Mouse (Mus musculus) kidney, embryonic 15.5 days (tissue): ENCODE measurements around the gene Ptk6. TPM values are rescaled to one million over a fixed set of nuclear protein-coding genes. Genes with fewer than 3 reads are reported as not detected.

Experiments
- ATAC-seq: fragments of 200-750 bp; cut with Nextera tagmentation; replicated peaks from 2 replicates; pipeline ENCODE4 v1.8.0; 2017; ENCODE audit warnings: moderate TSS enrichment; ENCODE audit not compliant: low FRiP score
- H3K27ac ChIP-seq: fragments of 300-500 bp; sonication (generic); 2 replicates; pipeline ENCODE4 v1.5.1; 2015; ENCODE audit warnings: mild to moderate bottlenecking, inconsistent platforms
- H3K27me3 ChIP-seq: fragments of 300-500 bp; sonication (generic); 2 replicates; pipeline ENCODE4 v1.6.1; 2015; ENCODE audit warnings: inconsistent platforms
- H3K36me3 ChIP-seq: fragments of 300-500 bp; sonication (generic); 2 replicates; pipeline ENCODE4 v1.6.1; 2015; ENCODE audit warnings: inconsistent platforms
- H3K4me1 ChIP-seq: fragments of 300-500 bp; sonication (generic); 2 replicates; pipeline ENCODE4 v1.6.1; 2015; ENCODE audit warnings: inconsistent platforms
- H3K4me2 ChIP-seq: fragments of 300-500 bp; sonication (generic); 2 replicates; pipeline ENCODE4 v1.6.1; 2015; ENCODE audit warnings: moderate library complexity, mild to moderate bottlenecking, inconsistent platforms
- H3K4me3 ChIP-seq: fragments of 300-500 bp; sonication (generic); replicated peaks from 2 replicates; pipeline ENCODE4 v1.5.1; 2015; ENCODE audit warnings: mild to moderate bottlenecking, inconsistent platforms
- H3K9ac ChIP-seq: fragments of 300-500 bp; sonication (generic); 2 replicates; pipeline ENCODE4 v1.6.1; 2015; ENCODE audit warnings: mild to moderate bottlenecking, inconsistent platforms
- H3K9me3 ChIP-seq: fragments of 300-500 bp; sonication (generic); replicated peaks from 2 replicates; pipeline ENCODE4 v1.6.1; 2016; ENCODE audit warnings: inconsistent platforms
- WGBS: fragments of 180-500 bp; shearing (Covaris S2); methylation state at CpG from one replicate; pipeline ENCODE4 v1.1.7; 2015; ENCODE audit warnings: mixed read lengths; 5-methylcytosine and 5-hydroxymethylcytosine counted together
- polyA plus RNA-seq: library from polyadenylated mRNA; unstranded; fragments of >200 nt; fragmentation: Nextera tagmentation; extraction: Ambion mirVana; gene quantifications from 2 replicates; pipeline ENCODE4 v1.2.1, GENCODE M21; 2015

Ptk6 gene
- polyA plus RNA-seq, 1 experiment from 2014 or later, result not detected

- H3K9me3 ChIP-seq, result no peaks in the 10 kb centered on the region
- no peak overlapping the region for H3K27ac ChIP-seq
- H3K27me3 ChIP-seq, result peaks cover 75% of the 10 kb centered on the region
- H3K4me1 ChIP-seq, result peaks cover 12% of the 10 kb centered on the region
- ATAC-seq, result peak; percentile 76
- WGBS, result under 1% methylated on average over 61 of the region's 61 CpGs
- H3K4me3 ChIP-seq, result peak overlapping the region; percentile 51
- peak overlapping the region; percentile 26; the same call in 1 of the 2 replicates for H3K9ac ChIP-seq
- H3K4me2 ChIP-seq, result peak overlapping the region; percentile 95
- no peaks in the 10 kb centered on the region for H3K36me3 ChIP-seq
These were observed 54.9 kb downstream of the Ptk6 start for GRCm38 (mm10) chr2:181147546-181148317.

- Histone ChIP-seq H3K4me1 (peaks cover 12% of the 10 kb centered on the region), H3K36me3 (no peaks in the 10 kb centered on the region), H3K4me2 (peak overlapping the region; percentile 95), H3K9me3 (no peaks in the 10 kb centered on the region), H3K27me3 (peaks cover 75% of the 10 kb centered on the region), H3K27ac (no peak overlapping the region), H3K4me3 (peak overlapping the region; percentile 51), H3K9ac (no peak overlapping the region)
- no peak for ATAC-seq
- 41% methylated on average over 4 of the region's 4 CpGs for whole genome bisulfite sequencing
These were observed 55.5 kb downstream of the Ptk6 start for GRCm38 (mm10) chr2:181146976-181147545.

GRCm38 (mm10) chr2:181144675-181145074 lies 57.9 kb downstream of the Ptk6 start:
- ATAC-seq, result peak; percentile 40; the same call in 1 of the 2 replicates
- no peaks in the 10 kb centered on the region for H3K36me3 ChIP-seq
- H3K27ac ChIP-seq, result no peak overlapping the region
- no peak overlapping the region for H3K4me3 ChIP-seq
- H3K4me2 ChIP-seq, result no peak overlapping the region
- H3K9ac ChIP-seq, result no peak overlapping the region
- H3K4me1 ChIP-seq, result peaks cover 12% of the 10 kb centered on the region
- H3K9me3 ChIP-seq, result no peaks in the 10 kb centered on the region
- peaks cover 64% of the 10 kb centered on the region for H3K27me3 ChIP-seq
- 54% methylated on average over 2 of the region's 2 CpGs for WGBS

Other genes with a start within 250 kb of the Ptk6 start
- 33.4 and 34.5 TPM in 2 replicates for gene Nkain4, start 248.1 kb downstream of the Ptk6 start, polyA plus RNA-seq
- 90.4 and 105 TPM in 2 replicates for gene Arfgap1, start 235.6 kb downstream of the Ptk6 start, polyA plus RNA-seq
- 0.69 and 0.75 TPM in 2 replicates for gene Col20a1, start 216.3 kb downstream of the Ptk6 start, polyA plus RNA-seq
- gene Chrna4, start 159.2 kb downstream of the Ptk6 start, polyA plus RNA-seq, result 4.1 and 5.0 TPM in 2 replicates
- gene Kcnq2, start 67.5 kb downstream of the Ptk6 start, polyA plus RNA-seq, result 0.33 and 0.68 TPM in 2 replicates
- gene Eef1a2, start 45.8 kb downstream of the Ptk6 start, polyA plus RNA-seq, result 0.08 and 0.17 TPM in 2 replicates
- 315 and 330 TPM in 2 replicates for gene Ppdpf, start 15.5 kb downstream of the Ptk6 start, polyA plus RNA-seq
- 0.24 and 0.45 TPM in 2 replicates for gene Srms, start 10.4 kb upstream of the Ptk6 start, polyA plus RNA-seq
- gene Fndc11, start 17.2 kb upstream of the Ptk6 start, polyA plus RNA-seq, result 0.14 and 0.26 TPM in 2 replicates
- 1.3 and 1.6 TPM in 2 replicates for gene Helz2, start 39.2 kb upstream of the Ptk6 start, polyA plus RNA-seq
- 15.3 and 15.8 TPM in 2 replicates for gene Gmeb2, start 85.2 kb upstream of the Ptk6 start, polyA plus RNA-seq
- gene Stmn3, start 111.7 kb upstream of the Ptk6 start, polyA plus RNA-seq, result 5.1 and 17.3 TPM in 2 replicates
- gene Rtel1, start 117.0 kb upstream of the Ptk6 start, polyA plus RNA-seq, result 41.8 and 44.7 TPM in 2 replicates
- gene Zgpat, start 162.1 kb upstream of the Ptk6 start, polyA plus RNA-seq, result 41.7 and 43.7 TPM in 2 replicates
- gene Arfrp1, start 162.6 kb upstream of the Ptk6 start, polyA plus RNA-seq, result 69.4 and 71.8 TPM in 2 replicates
- gene Lime1, start 177.3 kb upstream of the Ptk6 start, polyA plus RNA-seq, result 22.6 and 26.7 TPM in 2 replicates